Mouse (Mus musculus): ENCODE results near the gene Arhgef10l. TPM values are rescaled to one million over a fixed set of nuclear protein-coding genes. Genes with fewer than 3 reads are reported as not detected.

The Arhgef10l gene
- total and polyA plus RNA-seq, 2 experiments, result 17.7 to 69.9 TPM

DNA sequence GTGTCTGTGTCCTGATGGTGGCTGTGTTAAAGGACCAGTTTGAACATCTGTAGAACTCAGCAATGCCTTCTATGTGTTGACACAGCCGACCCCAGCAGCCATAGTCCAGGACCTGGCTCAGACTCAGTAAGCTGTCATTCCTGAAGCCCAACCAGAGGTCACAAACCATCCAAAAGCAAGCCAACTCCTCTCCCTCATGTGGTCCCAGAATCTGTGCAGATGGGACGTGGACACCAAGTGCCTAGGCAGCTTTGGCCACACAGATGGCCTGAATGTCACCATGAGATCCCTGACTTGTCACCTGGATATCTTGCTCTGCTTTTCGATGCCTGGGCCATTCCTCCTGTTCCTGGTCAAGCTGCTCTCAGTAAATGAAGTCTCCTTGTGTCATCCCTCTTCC is 20.2 kb downstream of the Arhgef10l start:
- 69% methylated on average over 3 of the region's 3 CpGs for WGBS
- no peak overlapping the region for H3K27ac ChIP-seq (replicated peaks; ENCODE audit: insufficient read depth, low read depth, low read length)

GRCm38 (mm10) chr4:140644701-140645100 is 21.1 kb downstream of the Arhgef10l start:
- no peak for TF ChIP-seq CTCF (IDR thresholded peaks at IDR 0.05; ENCODE audit: low read depth, low read length)
- no peak for TF ChIP-seq POLR2A (IDR thresholded peaks at IDR 0.05; ENCODE audit: extremely low read depth, insufficient read depth, low read length)
- Histone ChIP-seq H3K27ac (replicated peaks; ENCODE audit: insufficient read depth, low read depth, low read length) (no peak overlapping the region), H3K27me3 (ENCODE audit: control insufficient read depth, insufficient read depth, low read length) (no peaks in the 10 kb centered on the region), H3K36me3 (ENCODE audit: control insufficient read depth, insufficient read depth, low read length) (no peaks in the 10 kb centered on the region), H3K4me3 (ENCODE audit: insufficient read depth, low read depth, low read length) (no peak overlapping the region), H3K9ac (ENCODE audit: low read depth, low read length) (no peak overlapping the region), H3K79me2 (ENCODE audit: control insufficient read depth, insufficient read depth, low read length) (no peaks in the 10 kb centered on the region; the same call in 1 of the 2 replicates), H3K4me1 (ENCODE audit: control insufficient read depth, insufficient read depth, low read length) (peaks cover 3% of the 10 kb centered on the region; the same call in 1 of the 2 replicates)
- WGBS, result 80% methylated on average over 3 of the region's 3 CpGs
- no peak for DNase-seq (ENCODE audit: extremely low read depth, low read depth, low spot score)

More for the DNA sequence above, 20.2 kb downstream of the Arhgef10l start:
- Histone ChIP-seq H3K27me3 (ENCODE audit: control insufficient read depth, insufficient read depth, low read length) (no peaks in the 10 kb centered on the region), H3K9ac (ENCODE audit: low read depth, low read length) (no peak overlapping the region), H3K79me2 (ENCODE audit: control insufficient read depth, insufficient read depth, low read length) (no peaks in the 10 kb centered on the region; the same call in 1 of the 2 replicates), H3K4me3 (ENCODE audit: insufficient read depth, low read depth, low read length) (no peak overlapping the region), H3K36me3 (ENCODE audit: control insufficient read depth, insufficient read depth, low read length) (no peaks in the 10 kb centered on the region), H3K4me1 (ENCODE audit: control insufficient read depth, insufficient read depth, low read length) (peaks cover 3% of the 10 kb centered on the region; the same call in 1 of the 2 replicates)
- DNase-seq (ENCODE audit: extremely low read depth, low read depth, low spot score), result no peak
- TF ChIP-seq CTCF (IDR thresholded peaks at IDR 0.05; ENCODE audit: low read depth, low read length) (no peak), POLR2A (IDR thresholded peaks at IDR 0.05; ENCODE audit: extremely low read depth, insufficient read depth, low read length) (no peak)

DNA sequence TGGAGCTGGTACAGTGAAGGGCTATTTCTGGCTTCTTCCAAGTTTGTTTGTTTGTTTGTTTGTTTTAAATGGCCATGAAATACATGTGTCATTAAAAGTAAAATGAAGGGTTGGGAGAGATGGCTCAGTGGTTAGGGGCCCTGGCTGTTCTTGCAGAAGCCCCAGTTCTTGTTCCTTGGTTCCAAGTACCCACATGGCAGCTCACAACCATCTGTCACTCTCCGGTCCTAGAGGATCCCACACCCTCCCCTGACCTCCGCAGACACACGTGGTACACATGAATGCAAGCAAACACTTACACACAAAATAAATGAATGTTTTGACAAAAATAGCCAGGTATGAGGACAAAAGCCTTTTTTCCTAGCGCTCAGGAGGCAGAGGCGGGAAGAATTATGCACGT is 21.5 kb downstream of the Arhgef10l start:
- Histone ChIP-seq H3K36me3 (ENCODE audit: control insufficient read depth, insufficient read depth, low read length) (no peaks in the 10 kb centered on the region), H3K4me3 (ENCODE audit: insufficient read depth, low read depth, low read length) (no peak overlapping the region), H3K79me2 (ENCODE audit: control insufficient read depth, insufficient read depth, low read length) (no peaks in the 10 kb centered on the region; the same call in 1 of the 2 replicates), H3K9ac (ENCODE audit: low read depth, low read length) (no peak overlapping the region), H3K4me1 (ENCODE audit: control insufficient read depth, insufficient read depth, low read length) (peaks cover 3% of the 10 kb centered on the region; the same call in 1 of the 2 replicates), H3K27ac (replicated peaks; ENCODE audit: insufficient read depth, low read depth, low read length) (no peak overlapping the region), H3K27me3 (ENCODE audit: control insufficient read depth, insufficient read depth, low read length) (no peaks in the 10 kb centered on the region)
- WGBS, result 88% methylated on average over 6 of the region's 6 CpGs
- DNase-seq (ENCODE audit: extremely low read depth, low read depth, low spot score), result no peak
- no peak for TF ChIP-seq POLR2A (IDR thresholded peaks at IDR 0.05; ENCODE audit: extremely low read depth, insufficient read depth, low read length)
- no peak for TF ChIP-seq CTCF (IDR thresholded peaks at IDR 0.05; ENCODE audit: low read depth, low read length)

GRCm38 (mm10) chr4:140642378-140642777 is 23.4 kb downstream of the Arhgef10l start:
- no peaks in the 10 kb centered on the region for H3K4me1 ChIP-seq (ENCODE audit: control insufficient read depth, insufficient read depth, low read length)
- no peak overlapping the region for H3K27ac ChIP-seq (replicated peaks; ENCODE audit: insufficient read depth, low read depth, low read length)
- no peak for DNase-seq (ENCODE audit: extremely low read depth, low read depth, low spot score)
- no peaks in the 10 kb centered on the region for H3K36me3 ChIP-seq (ENCODE audit: control insufficient read depth, insufficient read depth, low read length)
- H3K9ac ChIP-seq (ENCODE audit: low read depth, low read length), result no peak overlapping the region
- no peaks in the 10 kb centered on the region for H3K27me3 ChIP-seq (ENCODE audit: control insufficient read depth, insufficient read depth, low read length)
- WGBS, result 91% methylated on average over 4 of the region's 4 CpGs
- TF ChIP-seq CTCF (IDR thresholded peaks at IDR 0.05; ENCODE audit: low read depth, low read length) (no peak), POLR2A (IDR thresholded peaks at IDR 0.05; ENCODE audit: extremely low read depth, insufficient read depth, low read length) (no peak)
- H3K4me3 ChIP-seq (ENCODE audit: insufficient read depth, low read depth, low read length), result no peak overlapping the region
- no peaks in the 10 kb centered on the region for H3K79me2 ChIP-seq (ENCODE audit: control insufficient read depth, insufficient read depth, low read length)

DNA sequence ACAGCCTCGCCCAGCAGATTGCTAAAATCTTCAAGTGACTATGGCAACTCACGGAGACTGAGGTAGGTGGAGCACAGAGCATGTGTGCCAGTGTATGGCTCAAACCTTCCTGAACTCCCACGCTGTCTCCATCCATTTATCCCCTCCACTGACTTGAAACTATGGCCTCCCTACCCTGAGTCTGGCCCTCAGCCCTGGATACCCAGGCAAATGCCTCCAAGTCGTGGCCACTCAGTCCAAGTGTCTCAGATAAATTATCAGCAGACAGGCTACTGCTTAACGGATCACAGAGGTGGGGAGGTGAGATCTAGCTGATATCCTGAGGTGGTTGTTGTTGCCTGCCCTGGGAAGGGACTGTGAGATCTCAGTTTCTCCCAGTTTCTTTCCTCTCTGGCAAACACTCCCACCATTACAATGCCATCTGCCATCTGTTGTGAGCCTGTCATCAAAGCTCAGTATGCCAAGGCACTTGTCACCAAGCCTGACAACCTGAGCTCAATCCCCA is 24.3 kb downstream of the Arhgef10l start:
- TF ChIP-seq POLR2A (IDR thresholded peaks at IDR 0.05; ENCODE audit: extremely low read depth, insufficient read depth, low read length) (no peak), CTCF (IDR thresholded peaks at IDR 0.05; ENCODE audit: low read depth, low read length) (no peak)
- no peaks in the 10 kb centered on the region for H3K27me3 ChIP-seq (ENCODE audit: control insufficient read depth, insufficient read depth, low read length)
- no peaks in the 10 kb centered on the region for H3K79me2 ChIP-seq (ENCODE audit: control insufficient read depth, insufficient read depth, low read length)
- no peaks in the 10 kb centered on the region for H3K36me3 ChIP-seq (ENCODE audit: control insufficient read depth, insufficient read depth, low read length)
- H3K9ac ChIP-seq (ENCODE audit: low read depth, low read length), result no peak overlapping the region
- peaks cover 4% of the 10 kb centered on the region for H3K4me1 ChIP-seq (ENCODE audit: control insufficient read depth, insufficient read depth, low read length)
- H3K27ac ChIP-seq (replicated peaks; ENCODE audit: insufficient read depth, low read depth, low read length), result no peak overlapping the region
- DNase-seq (ENCODE audit: extremely low read depth, low read depth, low spot score), result no peak
- no peak overlapping the region for H3K4me3 ChIP-seq (ENCODE audit: insufficient read depth, low read depth, low read length)
- 87% methylated on average over 5 of the region's 5 CpGs for WGBS

- peaks cover 7% of the 10 kb centered on the region for H3K4me1 ChIP-seq (ENCODE audit: control insufficient read depth, insufficient read depth, low read length)
- no peak for DNase-seq (ENCODE audit: extremely low read depth, low read depth, low spot score)
- H3K9ac ChIP-seq (ENCODE audit: low read depth, low read length), result no peak overlapping the region
- H3K27me3 ChIP-seq (ENCODE audit: control insufficient read depth, insufficient read depth, low read length), result no peaks in the 10 kb centered on the region
- no peak overlapping the region for H3K4me3 ChIP-seq (ENCODE audit: insufficient read depth, low read depth, low read length)
- H3K79me2 ChIP-seq (ENCODE audit: control insufficient read depth, insufficient read depth, low read length), result no peaks in the 10 kb centered on the region
- WGBS, result 86% methylated on average over 9 of the region's 9 CpGs
- H3K36me3 ChIP-seq (ENCODE audit: control insufficient read depth, insufficient read depth, low read length), result no peaks in the 10 kb centered on the region
- TF ChIP-seq POLR2A (IDR thresholded peaks at IDR 0.05; ENCODE audit: extremely low read depth, insufficient read depth, low read length) (no peak), CTCF (IDR thresholded peaks at IDR 0.05; ENCODE audit: low read depth, low read length) (no peak)
- no peak overlapping the region for H3K27ac ChIP-seq (replicated peaks; ENCODE audit: insufficient read depth, low read depth, low read length)
Measured at GRCm38 (mm10) chr4:140640668-140641067, 25.1 kb downstream of the Arhgef10l start.

Measured in liver, adult 2 months (tissue).